Mouse (Mus musculus): ENCODE measurements around the gene Sec14l2. TPM values are rescaled to one million over a fixed set of nuclear protein-coding genes. Genes with fewer than 3 reads are reported as not detected.
A peak's percentile ranks its signal among the peaks of the same experiment; 100 is the strongest.

Gene Sec14l2
- polyA plus RNA-seq (2014; fragmentation: Nextera tagmentation; extraction: Ambion mirVana): 1.5 and 1.9 TPM in 2 replicates

GRCm38 (mm10) chr11:4122742-4123579 lies at the start of gene Sec14l2:
Gene Sec14l2, minus strand, starts transcription at chr11:4123415.
- no peak for TF ChIP-seq CTCF (IDR thresholded peaks at IDR 0.05; ENCODE audit: low read depth)
- Histone ChIP-seq H3K9me3 (ENCODE audit: low read depth, low read length) (no peaks in the 10 kb centered on the region), H3K27ac (ENCODE audit: low read depth) (no peak within 1 kb of the TSS), H3K4me3 (ENCODE audit: low read depth, low read length) (no peak within 1 kb of the TSS), H3K36me3 (ENCODE audit: insufficient read depth) (no peaks in the 10 kb centered on the region), H3K9ac (no peak within 1 kb of the TSS), H3K4me1 (ENCODE audit: insufficient read depth) (peaks cover 3% of the 10 kb centered on the region; the same call in 1 of the 2 replicates), H3K4me2 (no peak within 1 kb of the TSS), H3K27me3 (ENCODE audit: insufficient read depth, low read length) (peaks cover 9% of the 10 kb centered on the region)
- WGBS: 66% methylated on average over 10 of the region's 10 CpGs
- DNase-seq: no peak
- ATAC-seq (ENCODE audit: insufficient read depth): no peak; the same call in 1 of the 2 replicates

GRCm38 (mm10) chr11:4166467-4167090 lies 43.4 kb upstream of the Sec14l2 start:
- TF ChIP-seq CTCF (IDR thresholded peaks at IDR 0.05; ENCODE audit: low read depth): no peak
- no peak for ATAC-seq (ENCODE audit: insufficient read depth)

GRCm38 (mm10) chr11:4164701-4165100 lies 41.5 kb upstream of the Sec14l2 start:
- 91% methylated on average over 2 of the region's 2 CpGs for WGBS
- no peak for TF ChIP-seq CTCF (IDR thresholded peaks at IDR 0.05; ENCODE audit: low read depth)
- peaks cover 7% of the 10 kb centered on the region; the same call in 1 of the 2 replicates for H3K4me1 ChIP-seq (ENCODE audit: insufficient read depth)
- no peak overlapping the region for H3K27ac ChIP-seq (ENCODE audit: low read depth)
- ATAC-seq (ENCODE audit: insufficient read depth): no peak
- H3K9ac ChIP-seq: no peak overlapping the region
- H3K4me2 ChIP-seq: no peak overlapping the region
- no peak for DNase-seq
- H3K9me3 ChIP-seq (ENCODE audit: low read depth, low read length): no peaks in the 10 kb centered on the region
- no peak overlapping the region for H3K4me3 ChIP-seq (ENCODE audit: low read depth, low read length)
- H3K36me3 ChIP-seq (ENCODE audit: insufficient read depth): peaks cover 86% of the 10 kb centered on the region
- no peaks in the 10 kb centered on the region for H3K27me3 ChIP-seq (ENCODE audit: insufficient read depth, low read length)

More at GRCm38 (mm10) chr11:4166467-4167090, 43.4 kb upstream of the Sec14l2 start:
- Histone ChIP-seq H3K9ac (no peak overlapping the region), H3K27me3 (ENCODE audit: insufficient read depth, low read length) (no peaks in the 10 kb centered on the region), H3K36me3 (ENCODE audit: insufficient read depth) (peaks cover 100% of the 10 kb centered on the region), H3K4me2 (no peak overlapping the region), H3K4me3 (ENCODE audit: low read depth, low read length) (no peak overlapping the region), H3K4me1 (ENCODE audit: insufficient read depth) (peaks cover 3% of the 10 kb centered on the region; the same call in 1 of the 2 replicates), H3K27ac (ENCODE audit: low read depth) (no peak overlapping the region), H3K9me3 (ENCODE audit: low read depth, low read length) (no peaks in the 10 kb centered on the region)
- 87% methylated on average over 7 of the region's 7 CpGs for WGBS
- no peak for DNase-seq

- TF ChIP-seq CTCF (IDR thresholded peaks at IDR 0.05; ENCODE audit: low read depth): no peak
- Histone ChIP-seq H3K9me3 (ENCODE audit: low read depth, low read length) (no peaks in the 10 kb centered on the region), H3K4me2 (peak overlapping the region; percentile 91), H3K27me3 (ENCODE audit: insufficient read depth, low read length) (no peaks in the 10 kb centered on the region), H3K4me3 (ENCODE audit: low read depth, low read length) (peak overlapping the region; percentile 91), H3K27ac (ENCODE audit: low read depth) (peak overlapping the region; percentile 78; the same call in 1 of the 2 replicates), H3K9ac (peak overlapping the region; percentile 80), H3K36me3 (ENCODE audit: insufficient read depth) (peaks cover 48% of the 10 kb centered on the region), H3K4me1 (ENCODE audit: insufficient read depth) (peaks cover 7% of the 10 kb centered on the region; the same call in 1 of the 2 replicates)
- DNase-seq (no peak), ATAC-seq (ENCODE audit: insufficient read depth) (no peak)
- WGBS: 5% methylated on average over 15 of the region's 15 CpGs
Measured at GRCm38 (mm10) chr11:4160758-4161480, 37.7 kb upstream of the Sec14l2 start.

GRCm38 (mm10) chr11:4159808-4160708 lies 36.8 kb upstream of the Sec14l2 start, which contains the start of the genes Ccdc157 and Sf3a1:
Gene Ccdc157, minus strand, starts transcription at chr11:4160293.
Gene Sf3a1, plus strand, starts transcription at chr11:4160350.
- 2% methylated on average over 54 of the region's 54 CpGs for WGBS
- H3K9ac ChIP-seq: peak within 1 kb of the TSS; percentile 80
- H3K4me1 ChIP-seq (ENCODE audit: insufficient read depth): peaks cover 7% of the 10 kb centered on the region; the same call in 1 of the 2 replicates
- H3K4me3 ChIP-seq (ENCODE audit: low read depth, low read length): peak within 1 kb of the TSS; percentile 91
- DNase-seq: peak; percentile 98
- peak; percentile 97 for ATAC-seq (ENCODE audit: insufficient read depth)
- H3K27me3 ChIP-seq (ENCODE audit: insufficient read depth, low read length): no peaks in the 10 kb centered on the region
- H3K27ac ChIP-seq (ENCODE audit: low read depth): peak within 1 kb of the TSS; percentile 78; the same call in 1 of the 2 replicates
- no peaks in the 10 kb centered on the region for H3K9me3 ChIP-seq (ENCODE audit: low read depth, low read length)
- TF ChIP-seq CTCF (IDR thresholded peaks at IDR 0.05; ENCODE audit: low read depth): no peak
- peak within 1 kb of the TSS; percentile 91 for H3K4me2 ChIP-seq
- peaks cover 39% of the 10 kb centered on the region for H3K36me3 ChIP-seq (ENCODE audit: insufficient read depth)

GRCm38 (mm10) chr11:4158676-4159075 lies 35.5 kb upstream of the Sec14l2 start:
- TF ChIP-seq CTCF (IDR thresholded peaks at IDR 0.05; ENCODE audit: low read depth): no peak
- Histone ChIP-seq H3K9ac (no peak overlapping the region), H3K4me2 (no peak overlapping the region), H3K27me3 (ENCODE audit: insufficient read depth, low read length) (no peaks in the 10 kb centered on the region), H3K4me3 (ENCODE audit: low read depth, low read length) (no peak overlapping the region), H3K9me3 (ENCODE audit: low read depth, low read length) (no peaks in the 10 kb centered on the region), H3K27ac (ENCODE audit: low read depth) (no peak overlapping the region), H3K36me3 (ENCODE audit: insufficient read depth) (peaks cover 25% of the 10 kb centered on the region), H3K4me1 (ENCODE audit: insufficient read depth) (peaks cover 7% of the 10 kb centered on the region; the same call in 1 of the 2 replicates)
- ATAC-seq (ENCODE audit: insufficient read depth) (no peak), DNase-seq (no peak)
- 84% methylated on average over 3 of the region's 3 CpGs for WGBS

Measured in lung, embryonic 14.5 days (tissue).